Mouse (Mus musculus): Measurements from ENCODE around the gene Gng2.

The Gng2 gene

GRCm38 (mm10) chr14:19858808-19859776 is 118.3 kb downstream of the Gng2 start:
- DNase-seq: no peak

- no peak for DNase-seq
Measured at GRCm38 (mm10) chr14:19858279-19858678, 119.1 kb downstream of the Gng2 start.

GRCm38 (mm10) chr14:19853471-19853870 is 124.0 kb downstream of the Gng2 start:
- no peak for DNase-seq

- peak; percentile 74 for DNase-seq
Measured at GRCm38 (mm10) chr14:19839600-19840332, 137.7 kb downstream of the Gng2 start.

- DNase-seq: no peak
Measured at GRCm38 (mm10) chr14:19836289-19836688, 141.1 kb downstream of the Gng2 start.

GRCm38 (mm10) chr14:19825481-19825880 is 151.9 kb downstream of the Gng2 start:
- no peak for DNase-seq

- DNase-seq: peak; percentile 94
Measured at GRCm38 (mm10) chr14:19823321-19824142, 153.9 kb downstream of the Gng2 start, which contains the start of gene Rtraf. Gene Rtraf, minus strand, starts transcription at chr14:19823824.
